Mouse (Mus musculus): ENCODE results near the gene Rrm2. TPM values are rescaled to one million over a fixed set of nuclear protein-coding genes. Genes with fewer than 3 reads are reported as not detected.

Rrm2 gene
- polyA plus RNA-seq, 1 experiment from 2014 or later = 248 TPM

DNA sequence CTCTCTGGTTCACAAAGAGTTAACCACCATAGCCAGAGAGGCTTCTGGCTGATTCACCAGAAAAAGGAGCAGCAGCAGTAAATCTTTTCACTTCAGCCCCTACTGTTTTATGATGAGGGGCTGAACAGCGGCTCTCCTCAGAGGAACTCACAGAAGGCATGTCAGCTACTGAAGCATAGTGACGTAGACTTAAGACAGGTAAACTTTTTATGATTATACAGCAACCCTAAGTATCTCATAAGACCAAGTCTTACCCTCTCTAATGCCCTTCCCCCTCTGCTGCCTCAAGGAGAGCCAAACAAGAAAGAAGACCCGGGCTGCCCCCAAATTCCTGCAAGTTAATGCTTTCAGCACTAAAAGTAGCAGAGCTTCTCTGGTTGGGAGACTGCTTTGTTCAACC, 54.2 kb downstream of the Rrm2 start:
- Histone ChIP-seq H3K9ac (no peak overlapping the region), H3K27me3 (no peaks in the 10 kb centered on the region), H3K36me3 (no peaks in the 10 kb centered on the region), H3K27ac (peak overlapping the region; percentile 66), H3K9me3 (replicated peaks) (no peaks in the 10 kb centered on the region), H3K4me1 (peaks cover 18% of the 10 kb centered on the region), H3K4me2 (peak overlapping the region; percentile 39), H3K4me3 (replicated peaks) (peak overlapping the region; percentile 17)
- 0 out of 2 replicates have a peak, but pooled peaks have one; percentile 33 for ATAC-seq (replicated peaks; ENCODE audit: low FRiP score)
- WGBS = 3% methylated on average over 3 of the region's 3 CpGs

Other genes with a start within 250 kb of the Rrm2 start
- 31.0 and 32.6 TPM in 2 replicates for gene Taf1b, start 209.9 kb upstream of the Rrm2 start, polyA plus RNA-seq (2015; fragmentation: Nextera tagmentation; extraction: Ambion mirVana)
- gene Grhl1, start 136.0 kb upstream of the Rrm2 start, polyA plus RNA-seq (2015; fragmentation: Nextera tagmentation; extraction: Ambion mirVana) = 1.8 and 1.9 TPM in 2 replicates
- gene Klf11, start 57.0 kb upstream of the Rrm2 start, polyA plus RNA-seq (2015; fragmentation: Nextera tagmentation; extraction: Ambion mirVana) = 12.4 and 13.2 TPM in 2 replicates
- gene Cys1, start 26.4 kb upstream of the Rrm2 start, polyA plus RNA-seq (2015; fragmentation: Nextera tagmentation; extraction: Ambion mirVana) = 10.8 and 11.9 TPM in 2 replicates
- 41.1 and 42.2 TPM in 2 replicates for gene Mboat2, start 122.6 kb downstream of the Rrm2 start, polyA plus RNA-seq (2015; fragmentation: Nextera tagmentation; extraction: Ambion mirVana)